Mouse (Mus musculus) limb, embryonic 12.5 days (tissue): ENCODE data around the gene Dpf1. TPM values are rescaled to one million over a fixed set of nuclear protein-coding genes. Genes with fewer than 3 reads are reported as not detected.
A peak's percentile ranks its signal among the peaks of the same experiment; 100 is the strongest.

Experiments
- ATAC-seq: fragments of 200-750 bp; cut with Nextera tagmentation; 2 replicates; pipeline ENCODE4 v1.8.0; 2017; ENCODE audit warnings: low read depth, moderate TSS enrichment; ENCODE audit not compliant: insufficient number of reproducible peaks, insufficient read depth, low FRiP score, low TSS enrichment
- H3K27ac ChIP-seq: fragments of 300-500 bp; sonication (generic); 2 replicates; pipeline ENCODE4 v1.5.1; 2016; ENCODE audit warnings: mild to moderate bottlenecking, moderate library complexity
- H3K27me3 ChIP-seq: fragments of 300-500 bp; sonication (generic); 2 replicates; pipeline ENCODE4 v1.6.1; 2016; ENCODE audit warnings: mild to moderate bottlenecking, moderate library complexity
- H3K36me3 ChIP-seq: fragments of 300-500 bp; sonication (generic); 2 replicates; pipeline ENCODE4 v1.6.1; 2016; ENCODE audit warnings: mild to moderate bottlenecking, moderate library complexity
- H3K4me1 ChIP-seq: fragments of 300-500 bp; sonication (generic); replicated peaks from 2 replicates; pipeline ENCODE4 v1.6.1; 2016
- H3K4me2 ChIP-seq: fragments of 300-500 bp; sonication (generic); 2 replicates; pipeline ENCODE4 v1.6.1; 2016; ENCODE audit warnings: mild to moderate bottlenecking, moderate library complexity
- H3K4me3 ChIP-seq: fragments of 300-500 bp; sonication (generic); replicated peaks from 2 replicates; pipeline ENCODE4 v1.5.1; 2016; ENCODE audit warnings: mild to moderate bottlenecking
- H3K9ac ChIP-seq: fragments of 300-500 bp; sonication (generic); replicated peaks from 2 replicates; pipeline ENCODE4 v1.6.1; 2016; ENCODE audit warnings: mild to moderate bottlenecking, moderate library complexity
- H3K9me3 ChIP-seq: fragments of 300-500 bp; sonication (generic); 2 replicates; pipeline ENCODE4 v1.6.1; 2016; ENCODE audit warnings: mild to moderate bottlenecking, moderate library complexity
- WGBS: fragments of 180-500 bp; shearing (Covaris S2); methylation state at CpG from one replicate; pipeline ENCODE4 v1.1.7; 2016; 5-methylcytosine and 5-hydroxymethylcytosine counted together
- polyA plus RNA-seq: library from polyadenylated mRNA; unstranded; fragments of >200 nt; fragmentation: Nextera tagmentation; extraction: Ambion mirVana; gene quantifications from 2 replicates; pipeline ENCODE4 v1.2.1, GENCODE M21; 2016

The Dpf1 gene
- polyA plus RNA-seq, 1 experiment from 2014 or later, result 23.7 TPM

DNA sequence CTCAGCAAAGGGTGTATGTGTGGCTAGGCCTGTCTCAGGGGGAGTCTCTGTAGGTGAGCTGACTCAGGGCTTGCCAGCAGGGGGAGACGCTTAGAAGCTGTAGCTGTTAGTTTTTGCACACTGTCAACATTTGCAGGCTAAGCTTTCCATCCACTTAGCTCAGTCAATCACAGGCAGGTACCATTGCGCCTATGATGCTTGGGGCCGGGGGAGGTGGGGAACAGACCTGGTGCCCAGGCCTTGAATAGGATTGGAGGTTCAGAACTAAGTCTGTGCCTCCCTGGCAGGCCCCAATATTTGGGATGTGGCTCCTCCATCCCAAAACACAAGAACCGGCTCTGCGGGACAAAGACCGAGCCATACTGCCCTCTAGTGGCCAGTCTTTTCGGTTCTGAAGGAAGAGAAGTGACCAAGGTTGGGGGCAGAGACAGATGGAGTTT is 2.6 kb upstream of the Dpf1 start:
- Histone ChIP-seq H3K27ac (no peak overlapping the region), H3K4me2 (peak overlapping the region; percentile 39)
- WGBS, result 1% methylated on average over 7 of the region's 7 CpGs

GRCm38 (mm10) chr7:29302641-29303040 is 1.1 kb upstream of the Dpf1 start:
- no peak overlapping the region for H3K9ac ChIP-seq
- H3K9me3 ChIP-seq, result no peaks in the 10 kb centered on the region
- H3K27ac ChIP-seq, result no peak overlapping the region
- WGBS, result 73% methylated on average over 7 of the region's 7 CpGs
- H3K27me3 ChIP-seq, result peaks cover 17% of the 10 kb centered on the region; the same call in 1 of the 2 replicates
- H3K4me3 ChIP-seq, result no peak overlapping the region
- H3K36me3 ChIP-seq, result no peaks in the 10 kb centered on the region
- no peak for ATAC-seq
- no peak overlapping the region for H3K4me2 ChIP-seq
- peaks cover 41% of the 10 kb centered on the region for H3K4me1 ChIP-seq

More for the DNA sequence above, 2.6 kb upstream of the Dpf1 start:
- Histone ChIP-seq H3K36me3 (no peaks in the 10 kb centered on the region), H3K9ac (no peak overlapping the region), H3K4me1 (peaks cover 27% of the 10 kb centered on the region), H3K9me3 (no peaks in the 10 kb centered on the region), H3K4me3 (0 out of 2 replicates have a peak overlapping the region, but pooled peaks have one; percentile 8), H3K27me3 (peaks cover 16% of the 10 kb centered on the region; the same call in 1 of the 2 replicates)
- ATAC-seq, result no peak

DNA sequence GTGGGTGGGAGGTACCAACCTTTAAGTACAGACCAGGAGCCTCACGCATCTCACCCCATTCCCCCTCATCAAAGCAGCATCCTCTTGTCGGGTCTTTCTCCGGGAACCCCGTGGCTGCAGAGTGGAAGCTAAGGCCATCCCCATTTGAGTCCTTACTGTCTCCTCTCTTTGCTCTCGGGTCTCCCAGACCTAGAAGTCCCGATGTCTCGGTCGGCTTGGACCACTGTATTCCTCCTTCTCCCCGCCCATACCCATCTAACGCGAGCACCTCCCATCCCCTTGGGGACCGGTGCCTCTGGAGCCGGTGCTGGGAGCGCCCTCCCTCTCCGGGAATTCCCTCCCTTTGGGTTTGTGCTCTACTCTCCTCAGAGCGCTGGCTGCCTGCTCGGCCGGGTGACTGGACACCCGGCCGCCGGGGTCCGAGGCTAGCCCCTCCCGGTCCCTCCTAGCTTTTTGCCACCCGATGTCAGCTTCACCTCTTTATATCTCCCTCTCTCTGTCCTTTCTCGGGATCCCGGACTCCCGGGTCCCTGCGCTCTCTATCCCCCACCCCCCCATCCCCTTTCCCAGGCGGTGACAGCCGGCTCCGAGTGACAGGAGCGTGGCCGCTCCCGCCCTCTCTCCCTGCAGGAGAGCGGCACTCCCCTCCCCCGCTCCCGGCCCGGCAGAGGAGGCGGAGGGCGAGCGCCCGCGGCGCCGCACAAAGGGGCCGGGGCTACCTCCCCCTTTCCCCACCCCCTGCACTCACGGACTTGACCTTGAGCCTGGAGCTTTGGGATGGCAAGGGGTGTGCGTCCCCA is 912 bp downstream of the Dpf1 start:
- Histone ChIP-seq H3K4me1 (peaks cover 57% of the 10 kb centered on the region), H3K27me3 (peaks cover 17% of the 10 kb centered on the region; the same call in 1 of the 2 replicates), H3K9ac (peak overlapping the region; percentile 71), H3K36me3 (no peaks in the 10 kb centered on the region), H3K4me3 (peak overlapping the region; percentile 61), H3K27ac (no peak overlapping the region), H3K4me2 (peak overlapping the region; percentile 98), H3K9me3 (no peaks in the 10 kb centered on the region)
- ATAC-seq, result no peak
- under 1% methylated on average over 48 of the region's 48 CpGs for WGBS

GRCm38 (mm10) chr7:29305263-29305988 is 1.7 kb downstream of the Dpf1 start:
- peak overlapping the region; percentile 71 for H3K9ac ChIP-seq
- no peaks in the 10 kb centered on the region for H3K9me3 ChIP-seq
- H3K4me2 ChIP-seq, result peak overlapping the region; percentile 98
- peak overlapping the region; percentile 61 for H3K4me3 ChIP-seq
- H3K27me3 ChIP-seq, result peaks cover 17% of the 10 kb centered on the region; the same call in 1 of the 2 replicates
- ATAC-seq, result no peak
- 0 out of 2 replicates have a peak overlapping the region, but pooled peaks have one; percentile 13 for H3K27ac ChIP-seq
- 21% methylated on average over 9 of the region's 9 CpGs for WGBS
- peaks cover 63% of the 10 kb centered on the region for H3K4me1 ChIP-seq
- H3K36me3 ChIP-seq, result no peaks in the 10 kb centered on the region

DNA sequence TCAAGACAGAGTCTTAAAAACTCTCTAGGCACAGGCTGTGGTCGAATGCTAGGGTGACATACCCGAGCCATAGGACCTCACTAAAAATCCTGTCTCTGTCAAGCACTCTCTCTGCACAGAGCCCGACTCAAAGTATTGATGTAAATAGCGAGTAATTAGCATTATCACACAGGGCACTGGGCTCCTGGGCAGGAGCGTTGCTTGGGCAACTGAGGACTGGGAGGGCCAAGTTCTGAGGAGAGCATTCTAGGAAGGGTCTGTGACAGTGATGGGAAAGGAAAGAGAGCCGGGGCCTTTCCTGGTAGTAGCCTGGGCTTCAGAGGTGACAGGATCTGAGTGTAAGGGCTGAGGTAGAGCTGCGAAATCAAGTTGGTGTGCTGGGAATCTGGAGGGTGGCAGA is 2.4 kb downstream of the Dpf1 start:
- no peak overlapping the region for H3K9ac ChIP-seq
- peaks cover 4% of the 10 kb centered on the region for H3K36me3 ChIP-seq
- peaks cover 63% of the 10 kb centered on the region for H3K4me1 ChIP-seq
- ATAC-seq, result no peak
- no peaks in the 10 kb centered on the region for H3K9me3 ChIP-seq
- H3K27ac ChIP-seq, result no peak overlapping the region
- no peak overlapping the region for H3K4me3 ChIP-seq
- H3K4me2 ChIP-seq, result peak overlapping the region; percentile 98; the same call in 1 of the 2 replicates
- 36% methylated on average over 7 of the region's 7 CpGs for WGBS
- peaks cover 17% of the 10 kb centered on the region; the same call in 1 of the 2 replicates for H3K27me3 ChIP-seq

DNA sequence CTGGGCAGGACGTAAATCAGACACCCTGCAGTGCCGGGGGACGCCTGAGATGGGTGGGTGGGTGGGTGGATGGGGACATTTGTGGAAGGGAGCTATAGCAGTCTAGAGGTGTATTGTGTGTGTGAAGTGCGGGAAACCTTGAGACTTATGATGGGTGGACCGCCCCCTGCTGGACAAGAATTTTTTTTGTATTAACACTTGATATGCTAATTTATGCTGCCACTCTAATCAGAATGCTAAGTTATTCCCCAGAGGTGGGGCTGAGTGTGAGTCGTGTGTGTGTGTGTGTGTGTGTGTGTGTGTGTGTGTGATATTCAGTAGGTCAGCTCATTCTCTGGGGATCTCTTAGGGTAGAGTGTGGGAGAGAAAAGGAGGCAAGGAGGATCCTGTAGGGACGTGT is 2.9 kb downstream of the Dpf1 start:
- H3K4me1 ChIP-seq, result peaks cover 62% of the 10 kb centered on the region
- H3K4me2 ChIP-seq, result peak overlapping the region; percentile 98; the same call in 1 of the 2 replicates
- 27% methylated on average over 7 of the region's 7 CpGs for WGBS
- no peak overlapping the region for H3K27ac ChIP-seq
- no peaks in the 10 kb centered on the region for H3K9me3 ChIP-seq
- peaks cover 17% of the 10 kb centered on the region; the same call in 1 of the 2 replicates for H3K27me3 ChIP-seq
- H3K9ac ChIP-seq, result no peak overlapping the region
- ATAC-seq, result no peak
- H3K36me3 ChIP-seq, result peaks cover 9% of the 10 kb centered on the region
- no peak overlapping the region for H3K4me3 ChIP-seq

DNA sequence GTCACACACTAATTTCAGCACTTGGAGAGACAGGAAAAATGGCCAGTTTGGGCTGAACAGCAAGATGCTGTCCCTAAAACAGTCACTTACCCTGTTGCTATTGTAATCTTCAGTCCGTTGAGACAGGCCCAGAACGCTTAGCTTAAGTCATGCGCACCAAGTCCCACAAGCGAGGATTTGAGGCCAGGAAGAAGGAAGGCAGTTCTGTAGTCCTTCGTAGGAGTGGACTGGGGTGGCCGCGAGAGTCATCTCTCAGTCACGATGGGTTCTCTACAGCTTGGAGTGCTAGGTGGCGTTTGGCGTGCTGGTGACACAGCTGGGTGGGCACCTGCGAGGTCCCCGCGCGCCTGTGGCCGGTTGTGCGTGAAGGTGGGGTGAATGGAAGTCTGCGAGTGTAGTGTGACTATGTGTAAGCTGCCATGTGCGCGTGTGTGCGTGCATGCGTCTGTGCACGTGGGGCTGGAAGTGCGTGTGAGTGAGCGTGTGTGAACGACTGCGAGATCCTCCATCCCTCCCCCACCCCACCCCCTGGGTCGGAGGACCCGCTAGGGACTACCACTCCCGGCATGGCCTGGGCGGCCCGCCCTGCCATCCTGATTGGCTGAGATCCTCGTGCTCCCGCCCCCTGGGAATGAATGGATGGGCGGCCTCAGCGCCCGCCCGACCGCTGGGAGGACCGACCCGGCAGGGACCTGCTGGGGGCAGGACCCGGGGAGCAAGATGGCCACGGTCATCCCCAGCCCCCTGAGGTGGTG is 3.8 kb downstream of the Dpf1 start:
- H3K27me3 ChIP-seq, result peaks cover 17% of the 10 kb centered on the region; the same call in 1 of the 2 replicates
- 2% methylated on average over 42 of the region's 42 CpGs for WGBS
- peak overlapping the region; percentile 92 for H3K4me2 ChIP-seq
- peak overlapping the region; percentile 62 for H3K9ac ChIP-seq
- H3K4me1 ChIP-seq, result peaks cover 63% of the 10 kb centered on the region
- ATAC-seq, result peak; percentile 48
- H3K9me3 ChIP-seq, result no peaks in the 10 kb centered on the region
- H3K36me3 ChIP-seq, result peaks cover 14% of the 10 kb centered on the region
- H3K27ac ChIP-seq, result peak overlapping the region; percentile 45; the same call in 1 of the 2 replicates
- peak overlapping the region; percentile 70 for H3K4me3 ChIP-seq

DNA sequence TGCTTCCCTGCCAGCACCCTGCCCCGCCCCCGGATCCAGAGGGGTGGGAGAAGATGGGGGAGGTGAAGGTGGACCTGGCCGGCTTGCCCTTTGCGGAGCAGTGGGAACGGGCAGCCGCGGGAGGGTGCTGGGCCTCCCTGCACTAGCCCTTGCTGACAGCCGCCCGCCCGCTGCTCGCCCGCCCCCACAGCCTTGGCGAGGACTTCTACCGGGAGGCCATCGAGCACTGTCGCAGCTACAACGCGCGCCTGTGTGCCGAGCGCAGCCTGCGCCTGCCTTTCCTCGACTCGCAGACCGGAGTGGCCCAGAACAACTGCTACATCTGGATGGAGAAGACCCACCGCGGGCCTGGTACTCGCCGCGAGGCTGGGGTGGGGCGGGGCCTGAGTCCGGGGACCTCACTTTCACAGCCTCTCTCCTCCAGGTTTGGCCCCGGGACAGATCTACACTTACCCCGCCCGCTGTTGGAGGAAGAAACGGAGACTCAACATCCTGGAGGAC is 5.5 kb downstream of the Dpf1 start:
- Histone ChIP-seq H3K9ac (peak overlapping the region; percentile 71), H3K27me3 (peaks cover 12% of the 10 kb centered on the region; the same call in 1 of the 2 replicates), H3K4me2 (peak overlapping the region; percentile 92), H3K9me3 (no peaks in the 10 kb centered on the region), H3K36me3 (peaks cover 17% of the 10 kb centered on the region), H3K4me3 (peak overlapping the region; percentile 70), H3K4me1 (peaks cover 74% of the 10 kb centered on the region), H3K27ac (peak overlapping the region; percentile 73)
- ATAC-seq, result 0 out of 2 replicates have a peak, but pooled peaks have one; percentile 10
- 0% methylated on average over 36 of the region's 36 CpGs for WGBS

DNA sequence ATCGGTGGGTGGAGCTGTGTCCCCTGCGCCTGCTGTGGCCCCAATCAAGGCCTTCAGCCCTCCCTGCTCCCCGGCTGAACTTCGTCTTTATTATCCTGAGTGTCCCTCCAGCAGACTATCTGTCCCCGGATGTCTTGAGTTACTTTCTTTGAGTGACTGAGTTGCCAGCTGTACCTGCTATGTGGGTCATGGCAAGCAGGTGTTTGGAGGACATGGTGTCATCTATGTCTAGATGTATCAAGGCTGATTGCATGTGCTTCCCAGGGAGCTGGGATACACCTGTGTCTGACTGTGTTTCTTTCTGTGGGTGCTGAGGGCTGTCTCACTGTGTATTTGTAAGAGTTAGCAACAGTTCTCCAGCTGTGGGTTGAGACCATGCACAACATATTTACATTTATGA is 6.0 kb downstream of the Dpf1 start:
- peak overlapping the region; percentile 73; the same call in 1 of the 2 replicates for H3K27ac ChIP-seq
- WGBS, result 4% methylated on average over 5 of the region's 5 CpGs
- peaks cover 21% of the 10 kb centered on the region for H3K36me3 ChIP-seq
- no peaks in the 10 kb centered on the region for H3K9me3 ChIP-seq
- no peak for ATAC-seq
- H3K4me2 ChIP-seq, result peak overlapping the region; percentile 92
- peaks cover 12% of the 10 kb centered on the region; the same call in 1 of the 2 replicates for H3K27me3 ChIP-seq
- H3K4me3 ChIP-seq, result peak overlapping the region; percentile 70
- peak overlapping the region; percentile 71 for H3K9ac ChIP-seq
- H3K4me1 ChIP-seq, result peaks cover 75% of the 10 kb centered on the region

GRCm38 (mm10) chr7:29313051-29313450 is 9.3 kb downstream of the Dpf1 start:
- no peak for ATAC-seq
- WGBS, result 21% methylated on average over 9 of the region's 9 CpGs
- no peak overlapping the region for H3K4me3 ChIP-seq
- H3K9ac ChIP-seq, result no peak overlapping the region
- no peak overlapping the region for H3K4me2 ChIP-seq
- peaks cover 81% of the 10 kb centered on the region for H3K4me1 ChIP-seq
- 0 out of 2 replicates have a peak overlapping the region, but pooled peaks have one; percentile 25 for H3K27ac ChIP-seq
- H3K36me3 ChIP-seq, result peaks cover 26% of the 10 kb centered on the region
- no peaks in the 10 kb centered on the region for H3K9me3 ChIP-seq
- no peaks in the 10 kb centered on the region for H3K27me3 ChIP-seq
